Mouse (Mus musculus) lung, adult 2 months (tissue): ENCODE results near the gene 2010315B03Rik.

Experiments
- CTCF ChIP-seq: fragments of 200-500 bp; IDR thresholded peaks from 2 replicates; pipeline ENCODE4 v1.5.1; 2011; ENCODE audit warnings: mild to moderate bottlenecking, low read length, control low read depth; ENCODE audit not compliant: insufficient read depth
- POLR2A ChIP-seq: fragments of 200-500 bp; IDR thresholded peaks from 2 replicates; pipeline ENCODE4 v1.6.1; 2011; ENCODE audit warnings: low read depth, mild to moderate bottlenecking, control low read depth, low read length, borderline replicate concordance; ENCODE audit errors: extremely low read depth

GRCm38 (mm10) chr9:124288329-124288728 lies 24.2 kb downstream of the 2010315B03Rik start:
- no peak for TF ChIP-seq CTCF
- no peak for TF ChIP-seq POLR2A
